Comparison of ENCODE assay signal across 11 mouse cellular contexts in the genomic region with DNA sequence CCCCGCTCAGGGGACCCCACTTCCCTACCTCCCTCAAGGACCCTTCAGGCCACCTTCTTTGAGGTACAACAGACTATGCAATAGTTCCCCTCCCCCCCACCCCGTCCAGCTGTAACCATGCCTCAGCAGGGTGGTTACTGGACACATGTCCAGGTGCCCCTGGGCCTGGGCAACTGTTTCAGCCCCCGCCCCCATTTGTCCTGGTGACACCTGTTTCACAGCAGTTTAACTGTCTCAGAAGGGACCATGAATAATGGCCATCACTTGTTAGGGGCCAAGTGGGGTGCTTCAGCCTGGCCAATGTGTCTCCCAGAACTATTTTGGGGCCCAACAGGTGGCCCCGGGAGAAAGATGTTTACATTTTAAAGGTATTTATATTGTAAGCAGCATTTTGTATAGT. TPM values are rescaled to one million over a fixed set of nuclear protein-coding genes. Genes with fewer than 3 reads are reported as not detected.
DNase-seq lines count a peak whose midpoint lies in the region; ATAC-seq and TF ChIP-seq lines count a peak whose summit lies in the region.
"Had no signal": no experiment of that assay in that cellular context is flagged by ENCODE, and none has a peak within 500 bp of the region (broad histone marks: within the 10 kb centered on the region; RNA-seq: fewer than 3 reads in every experiment).

No protein-coding gene starts in this region.

- no peak for DNase-seq in hindbrain, embryonic 10.5 days (ENCODE audit: low spot score)
- DNase-seq in hindbrain, embryonic 14.5 days (ENCODE audit: low spot score): no peak
- DNase-seq in lung, postnatal 0 days (ENCODE audit: low spot score): no peak
- no peak for DNase-seq in lung, postnatal 10 days
- DNase-seq in left cerebral cortex, postnatal 4 days: no peak
- DNase-seq in urinary bladder, postnatal 36 days (ENCODE audit: low spot score in 2 of 2): no peak
- DNase-seq: cerebellum, postnatal 36 days; thymus, adult 18-20 months had no signal

- ATAC-seq in hindbrain, embryonic 14.5 days (ENCODE audit: low FRiP score): no peak
- no peak for ATAC-seq in lung, postnatal 0 days
- no peak for ATAC-seq in limb, embryonic 13.5 days (ENCODE audit: low FRiP score, low read depth)

- H3K9ac ChIP-seq in hindbrain, embryonic 14.5 days: no peak overlapping the region
- peak overlapping the region; percentile 60; the same call in 1 of the 2 replicates for H3K9ac ChIP-seq in lung, postnatal 0 days (replicated peaks; ENCODE audit: low read depth)
- peak overlapping the region; percentile 81 for H3K9ac ChIP-seq in limb, embryonic 13.5 days

- peak overlapping the region; percentile 82 for H3K27ac ChIP-seq in hindbrain, embryonic 10.5 days
- H3K27ac ChIP-seq in hindbrain, embryonic 14.5 days: no peak overlapping the region
- peak overlapping the region; percentile 96 for H3K27ac ChIP-seq in lung, postnatal 0 days (ENCODE audit: low read length)
- peak overlapping the region; percentile 73; the same call in 1 of the 2 replicates for H3K27ac ChIP-seq in embryonic fibroblast, embryonic 13.5 days (ENCODE audit: insufficient read depth, low read length)
- peak overlapping the region; percentile 96 for H3K27ac ChIP-seq in limb, embryonic 13.5 days

- peak overlapping the region; percentile 56 for H3K4me3 ChIP-seq in hindbrain, embryonic 10.5 days
- no peak overlapping the region for H3K4me3 ChIP-seq in hindbrain, embryonic 14.5 days (replicated peaks; ENCODE audit: low read length)
- H3K4me3 ChIP-seq in lung, postnatal 0 days (ENCODE audit: low read depth, low read length): no peak overlapping the region
- no peak overlapping the region for H3K4me3 ChIP-seq in embryonic fibroblast, embryonic 13.5 days (ENCODE audit: insufficient read depth, low read length)
- H3K4me3 ChIP-seq in limb, embryonic 13.5 days: peak overlapping the region; percentile 76

- no peak overlapping the region for H3K4me2 ChIP-seq in hindbrain, embryonic 14.5 days (replicated peaks)
- peak overlapping the region; percentile 84 for H3K4me2 ChIP-seq in lung, postnatal 0 days (replicated peaks; ENCODE audit: low read depth, low read length)
- H3K4me2 ChIP-seq in limb, embryonic 13.5 days (replicated peaks): peak overlapping the region; percentile 92

- TF ChIP-seq POLR2A in embryonic fibroblast, embryonic 13.5 days (IDR thresholded peaks at IDR 0.05; ENCODE audit: low read depth, low read length): no peak

- TF ChIP-seq CTCF in lung, postnatal 0 days (IDR thresholded peaks at IDR 0.05): no peak
- TF ChIP-seq CTCF in embryonic fibroblast, embryonic 13.5 days (IDR thresholded peaks at IDR 0.05; ENCODE audit: borderline replicate concordance, insufficient read depth, low read length): no peak

- 73% methylated on average over 4 of the region's 4 CpGs for WGBS in hindbrain, embryonic 10.5 days
- WGBS in hindbrain, embryonic 14.5 days: 79% methylated on average over 4 of the region's 4 CpGs
- 55% methylated on average over 4 of the region's 4 CpGs for WGBS in lung, postnatal 0 days
- 39% methylated on average over 4 of the region's 4 CpGs for WGBS in limb, embryonic 13.5 days

- peaks cover 15% of the 10 kb centered on the region for H3K36me3 ChIP-seq in hindbrain, embryonic 10.5 days
- H3K36me3 ChIP-seq in hindbrain, embryonic 14.5 days (replicated peaks; ENCODE audit: control insufficient read depth, insufficient read depth): no peaks in the 10 kb centered on the region
- no peaks in the 10 kb centered on the region for H3K36me3 ChIP-seq in lung, postnatal 0 days (ENCODE audit: insufficient read depth, low read length)
- H3K36me3 ChIP-seq in limb, embryonic 13.5 days: peaks cover 30% of the 10 kb centered on the region

- H3K9me3 ChIP-seq in hindbrain, embryonic 10.5 days: no peaks in the 10 kb centered on the region
- H3K9me3 ChIP-seq in hindbrain, embryonic 14.5 days (ENCODE audit: control insufficient read depth, low read length): no peaks in the 10 kb centered on the region
- H3K9me3 ChIP-seq in lung, postnatal 0 days (ENCODE audit: low read length): no peaks in the 10 kb centered on the region
- H3K9me3 ChIP-seq in limb, embryonic 13.5 days: no peaks in the 10 kb centered on the region

- intact Hi-C loops in left cerebral cortex, postnatal 4 days (cut with DNase I): no loop called here

- H3K4me1 ChIP-seq in hindbrain, embryonic 10.5 days (replicated peaks): peaks cover 80% of the 10 kb centered on the region
- peaks cover 15% of the 10 kb centered on the region for H3K4me1 ChIP-seq in hindbrain, embryonic 14.5 days (replicated peaks; ENCODE audit: control insufficient read depth, insufficient read depth, low read length)
- H3K4me1 ChIP-seq in lung, postnatal 0 days (ENCODE audit: insufficient read depth, low read depth, low read length): peaks cover 41% of the 10 kb centered on the region
- peaks cover 10% of the 10 kb centered on the region for H3K4me1 ChIP-seq in embryonic fibroblast, embryonic 13.5 days (ENCODE audit: control insufficient read depth, insufficient read depth, low read length)
- peaks cover 80% of the 10 kb centered on the region for H3K4me1 ChIP-seq in limb, embryonic 13.5 days

- TF ChIP-seq EP300 in lung, postnatal 0 days (IDR thresholded peaks at IDR 0.05): no peak

- H3K27me3 ChIP-seq in hindbrain, embryonic 10.5 days (ENCODE audit: insufficient read depth, poor library complexity, severe bottlenecking): peaks cover 59% of the 10 kb centered on the region
- H3K27me3 ChIP-seq in hindbrain, embryonic 14.5 days (ENCODE audit: control insufficient read depth, insufficient read depth, low read length): peaks cover 34% of the 10 kb centered on the region
- H3K27me3 ChIP-seq in lung, postnatal 0 days (replicated peaks; ENCODE audit: insufficient read depth, low read length): 0 out of 2 replicates have a peak, but pooled peaks cover 2% of the 10 kb centered on the region
- H3K27me3 ChIP-seq in limb, embryonic 13.5 days: peaks cover 3% of the 10 kb centered on the region

RNA-seq across cellular contexts. Expression of a gene that starts 4.4 kb away (rescaled TPM):
- polyA plus RNA-seq in hindbrain, embryonic 10.5 days (2016; fragmentation: Nextera tagmentation; extraction: Ambion mirVana): 45.3 and 45.5 TPM in 2 replicates
- 5.5 and 7.5 TPM in 2 replicates for polyA plus RNA-seq in hindbrain, embryonic 14.5 days (2014; fragmentation: Nextera tagmentation; extraction: Ambion mirVana)
- polyA plus RNA-seq in lung, postnatal 0 days (2015; fragmentation: Nextera tagmentation; extraction: Ambion mirVana): 55.4 and 63.0 TPM in 2 replicates
- 73.0 and 82.3 TPM in 2 replicates for polyA plus RNA-seq in embryonic fibroblast, embryonic 13.5 days (2011; ENCODE audit: insufficient read length, low read depth, missing spikeins)
- 72.6 and 76.0 TPM in 2 replicates for polyA plus RNA-seq in limb, embryonic 13.5 days (2015; fragmentation: Nextera tagmentation; extraction: Ambion mirVana)
- total RNA-seq in left cerebral cortex, postnatal 4 days (2021): 1 to 10 TPM; 1.1 to 1.3 TPM
- total RNA-seq: hematopoietic stem cell, adult 5-6 weeks had no signal

RNA-seq across cellular contexts. Expression of a gene that starts 49.7 kb away (rescaled TPM):
- 20.1 and 25.1 TPM in 2 replicates for polyA plus RNA-seq in hindbrain, embryonic 10.5 days (2016; fragmentation: Nextera tagmentation; extraction: Ambion mirVana)
- polyA plus RNA-seq in hindbrain, embryonic 14.5 days (2014; fragmentation: Nextera tagmentation; extraction: Ambion mirVana): 27.3 and 29.6 TPM in 2 replicates
- polyA plus RNA-seq in lung, postnatal 0 days (2015; fragmentation: Nextera tagmentation; extraction: Ambion mirVana): 8.7 and 8.9 TPM in 2 replicates
- 14.7 and 17.5 TPM in 2 replicates for polyA plus RNA-seq in embryonic fibroblast, embryonic 13.5 days (2011; ENCODE audit: insufficient read length, low read depth, missing spikeins)
- polyA plus RNA-seq in limb, embryonic 13.5 days (2015; fragmentation: Nextera tagmentation; extraction: Ambion mirVana): 13.4 and 14.5 TPM in 2 replicates
- total RNA-seq in left cerebral cortex, postnatal 4 days (2021): 10 to 100 TPM; 53.5 to 58.1 TPM

RNA-seq across cellular contexts. Expression of a gene that starts 49.9 kb away (rescaled TPM):
- polyA plus RNA-seq in hindbrain, embryonic 10.5 days (2016; fragmentation: Nextera tagmentation; extraction: Ambion mirVana): 137 TPM in 2 replicates
- 110 and 115 TPM in 2 replicates for polyA plus RNA-seq in hindbrain, embryonic 14.5 days (2014; fragmentation: Nextera tagmentation; extraction: Ambion mirVana)
- polyA plus RNA-seq in lung, postnatal 0 days (2015; fragmentation: Nextera tagmentation; extraction: Ambion mirVana): 111 and 119 TPM in 2 replicates
- polyA plus RNA-seq in embryonic fibroblast, embryonic 13.5 days (2011; ENCODE audit: insufficient read length, low read depth, missing spikeins): 39.2 and 44.9 TPM in 2 replicates
- polyA plus RNA-seq in limb, embryonic 13.5 days (2015; fragmentation: Nextera tagmentation; extraction: Ambion mirVana): 90.8 and 93.6 TPM in 2 replicates
- total RNA-seq in left cerebral cortex, postnatal 4 days (2021): 10 to 100 TPM; 36.6 to 40.0 TPM

Comparison
In these comparisons a context has a peak if more than half of its experiments do, and no peak if none do; other contexts are left out.
1. H3K4me3 ChIP-seq: peak in hindbrain, embryonic 10.5 days (single experiment) and limb, embryonic 13.5 days (single experiment); none in hindbrain, embryonic 14.5 days (single experiment), lung, postnatal 0 days (single experiment) and embryonic fibroblast, embryonic 13.5 days (single experiment).